Mouse (Mus musculus) kidney, adult 2 months (tissue): Measurements from ENCODE around the gene Klra9. TPM values are rescaled to one million over a fixed set of nuclear protein-coding genes. Genes with fewer than 3 reads are reported as not detected.
"Not testable (repeated sequence)": the region's sequence is repeated elsewhere in the genome, so short reads cannot be mapped to it uniquely, and the experiment has no call there.

Experiments
- DNase-seq: peaks from one replicate; pipeline ENCODE4 v3.0.0; 2021
- H3K27ac ChIP-seq: fragments of 200-500 bp; 2 replicates; pipeline ENCODE4 v1.5.1; 2012; ENCODE audit warnings: low read depth, low read length, control low read depth, inconsistent platforms; ENCODE audit not compliant: insufficient read depth
- H3K27me3 ChIP-seq: fragments of 200-500 bp; replicated peaks from 2 replicates; pipeline ENCODE4 v1.6.1; 2012; ENCODE audit warnings: mild to moderate bottlenecking, moderate library complexity, low read length, inconsistent platforms; ENCODE audit not compliant: control insufficient read depth, insufficient read depth
- H3K36me3 ChIP-seq: fragments of 200-500 bp; 2 replicates; pipeline ENCODE4 v1.6.1; 2012; ENCODE audit warnings: mild to moderate bottlenecking, moderate library complexity, low read length, inconsistent platforms; ENCODE audit not compliant: control insufficient read depth, insufficient read depth
- H3K4me1 ChIP-seq: fragments of 200-500 bp; 2 replicates; pipeline ENCODE4 v1.6.1; 2011; ENCODE audit warnings: low read length; ENCODE audit not compliant: control insufficient read depth, insufficient read depth
- H3K4me3 ChIP-seq: fragments of 200-500 bp; 2 replicates; pipeline ENCODE4 v1.5.1; 2011; ENCODE audit warnings: mild to moderate bottlenecking, low read depth, low read length, control low read depth; ENCODE audit not compliant: insufficient read depth
- CTCF ChIP-seq: fragments of 200-500 bp; conservative IDR thresholded peaks from 2 replicates; pipeline ENCODE4 v1.5.1; 2011; ENCODE audit warnings: low read depth, mild to moderate bottlenecking, control low read depth, low read length, moderate library complexity, mixed read lengths; ENCODE audit not compliant: insufficient read depth, insufficient read length
- POLR2A ChIP-seq: fragments of 200-500 bp; IDR thresholded peaks from one replicate; pipeline ENCODE4 v1.6.1; 2011; ENCODE audit warnings: low read depth, low read length, control low read depth
- WGBS: fragments of 180-500 bp; shearing (Covaris S2); methylation state at CpG from one replicate; pipeline ENCODE4 v1.1.7; 2018; 5-methylcytosine and 5-hydroxymethylcytosine counted together
- polyA plus RNA-seq: library from polyadenylated mRNA; depleted of rRNA; stranded (reverse); fragments of >200 nt; gene quantifications from 2 replicates; pipeline ENCODE4 v1.2.3, GENCODE M21; 2012; rRNA removed

The Klra9 gene
- polyA plus RNA-seq, result 0.13 TPM in 1 of 2 replicates, not detected in the other

GRCm38 (mm10) chr6:130193012-130193411, at the start of gene Klra9:
Gene Klra9 (minus strand): TSS chr6:130193112.
- H3K4me1 ChIP-seq, H3K36me3 ChIP-seq, H3K27ac ChIP-seq, H3K4me3 ChIP-seq, DNase-seq, H3K27me3 ChIP-seq: not testable (repeated sequence)
- 56% methylated on average over 3 of the region's 3 CpGs for WGBS

GRCm38 (mm10) chr6:130237536-130237935, 44.6 kb upstream of the Klra9 start:
- TF ChIP-seq POLR2A, result no peak
- no peak for TF ChIP-seq CTCF
- Histone ChIP-seq H3K36me3 (no peaks in the 10 kb centered on the region), H3K27me3 (no peaks in the 10 kb centered on the region), H3K27ac (no peak overlapping the region), H3K4me3 (no peak overlapping the region), H3K4me1 (no peaks in the 10 kb centered on the region)
- WGBS, result 63% methylated on average over 2 of the region's 2 CpGs
- no peak for DNase-seq

- Histone ChIP-seq H3K36me3 (no peaks in the 10 kb centered on the region), H3K4me3 (no peak overlapping the region), H3K27me3 (no peaks in the 10 kb centered on the region), H3K4me1 (no peaks in the 10 kb centered on the region), H3K27ac (no peak overlapping the region)
- WGBS, result 48% methylated on average over 1 of the region's 1 CpGs
- TF ChIP-seq POLR2A, result no peak
- no peak for TF ChIP-seq CTCF
- DNase-seq, result no peak
Measured at GRCm38 (mm10) chr6:130236635-130237034, 43.7 kb upstream of the Klra9 start.

- Histone ChIP-seq H3K36me3 (no peaks in the 10 kb centered on the region), H3K27ac (no peak within 1 kb of the TSS), H3K4me3 (no peak within 1 kb of the TSS), H3K27me3 (no peaks in the 10 kb centered on the region), H3K4me1 (no peaks in the 10 kb centered on the region)
- TF ChIP-seq CTCF (no peak), POLR2A (no peak)
- no peak for DNase-seq
Measured at GRCm38 (mm10) chr6:130233222-130233621, 40.3 kb upstream of the Klra9 start, which contains the start of gene Klra7. Gene Klra7 (minus strand): TSS chr6:130233322.

GRCm38 (mm10) chr6:130197453-130197852, 4.5 kb upstream of the Klra9 start:
- not testable (repeated sequence) for DNase-seq, H3K4me3 ChIP-seq, H3K27ac ChIP-seq, H3K27me3 ChIP-seq, H3K36me3 ChIP-seq, H3K4me1 ChIP-seq
- WGBS, result 97% methylated on average over 1 of the region's 1 CpGs

- not testable (repeated sequence) for DNase-seq, H3K4me1 ChIP-seq, H3K4me3 ChIP-seq, H3K27me3 ChIP-seq, H3K27ac ChIP-seq, H3K36me3 ChIP-seq
- 57% methylated on average over 4 of the region's 4 CpGs for WGBS
Measured at GRCm38 (mm10) chr6:130129798-130130197, 63.1 kb downstream of the Klra9 start, which contains the start of gene Klra8. Gene Klra8 (minus strand): TSS chr6:130129898.

Other genes with a start within 250 kb of the Klra9 start
- gene Klra6, start 166.2 kb downstream of the Klra9 start, polyA plus RNA-seq, result not detected in 2 replicates
- gene Klra4, start 125.8 kb downstream of the Klra9 start, polyA plus RNA-seq, result 0.06 TPM in 1 of 2 replicates, not detected in the other
- not detected in 2 replicates for gene Klra8, start 63.2 kb downstream of the Klra9 start, polyA plus RNA-seq
- 0.14 TPM in 1 of 2 replicates, not detected in the other for gene Klra7, start 40.2 kb upstream of the Klra9 start, polyA plus RNA-seq
- not detected in 2 replicates for gene Klra10, start 88.8 kb upstream of the Klra9 start, polyA plus RNA-seq
- not detected in 2 replicates for gene Klra3, start 144.5 kb upstream of the Klra9 start, polyA plus RNA-seq
- not detected in 2 replicates for gene Klra1, start 193.8 kb upstream of the Klra9 start, polyA plus RNA-seq